Mouse (Mus musculus) midbrain, embryonic 13.5 days (tissue): ENCODE measurements around the gene Wdr73. TPM values are rescaled to one million over a fixed set of nuclear protein-coding genes. Genes with fewer than 3 reads are reported as not detected.
A peak's percentile ranks its signal among the peaks of the same experiment; 100 is the strongest.

ENCODE experiments used
- ATAC-seq: fragments of 200-750 bp; cut with Nextera tagmentation; 2 replicates; pipeline ENCODE4 v1.8.0; 2017; ENCODE audit warnings: mild to moderate bottlenecking, moderate TSS enrichment, moderate library complexity
- H3K27ac ChIP-seq: fragments of 300-500 bp; sonication (generic); 2 replicates; pipeline ENCODE4 v1.5.1; 2015; ENCODE audit warnings: inconsistent platforms, mild to moderate bottlenecking, moderate library complexity
- H3K27me3 ChIP-seq: fragments of 300-500 bp; sonication (generic); 2 replicates; pipeline ENCODE4 v1.6.1; 2015; ENCODE audit warnings: mild to moderate bottlenecking, inconsistent platforms
- H3K36me3 ChIP-seq: fragments of 300-500 bp; sonication (generic); 2 replicates; pipeline ENCODE4 v1.6.1; 2015; ENCODE audit warnings: mild to moderate bottlenecking, inconsistent platforms
- H3K4me1 ChIP-seq: fragments of 300-500 bp; sonication (generic); replicated peaks from 2 replicates; pipeline ENCODE4 v1.6.1; 2015; ENCODE audit warnings: inconsistent platforms
- H3K4me2 ChIP-seq: fragments of 300-500 bp; sonication (generic); replicated peaks from 2 replicates; pipeline ENCODE4 v1.6.1; 2015; ENCODE audit warnings: moderate library complexity, mild to moderate bottlenecking, inconsistent platforms
- H3K4me3 ChIP-seq: fragments of 300-500 bp; sonication (generic); replicated peaks from 2 replicates; pipeline ENCODE4 v1.5.1; 2015; ENCODE audit warnings: mild to moderate bottlenecking, inconsistent platforms
- H3K9ac ChIP-seq: fragments of 300-500 bp; sonication (generic); replicated peaks from 2 replicates; pipeline ENCODE4 v1.6.1; 2015; ENCODE audit warnings: mild to moderate bottlenecking, inconsistent platforms
- H3K9me3 ChIP-seq: fragments of 300-500 bp; sonication (generic); 2 replicates; pipeline ENCODE4 v1.6.1; 2016; ENCODE audit warnings: mild to moderate bottlenecking, inconsistent platforms
- WGBS: fragments of 180-500 bp; shearing (Covaris S2); methylation state at CpG from one replicate; pipeline ENCODE4 v1.1.7; 2015; 5-methylcytosine and 5-hydroxymethylcytosine counted together
- polyA plus RNA-seq: library from polyadenylated mRNA; unstranded; fragments of >200 nt; fragmentation: Nextera tagmentation; extraction: Ambion mirVana; gene quantifications from 2 replicates; pipeline ENCODE4 v1.2.1, GENCODE M21; 2015

Wdr73 gene
- polyA plus RNA-seq, 1 experiment from 2014 or later, result 44.3 TPM

DNA sequence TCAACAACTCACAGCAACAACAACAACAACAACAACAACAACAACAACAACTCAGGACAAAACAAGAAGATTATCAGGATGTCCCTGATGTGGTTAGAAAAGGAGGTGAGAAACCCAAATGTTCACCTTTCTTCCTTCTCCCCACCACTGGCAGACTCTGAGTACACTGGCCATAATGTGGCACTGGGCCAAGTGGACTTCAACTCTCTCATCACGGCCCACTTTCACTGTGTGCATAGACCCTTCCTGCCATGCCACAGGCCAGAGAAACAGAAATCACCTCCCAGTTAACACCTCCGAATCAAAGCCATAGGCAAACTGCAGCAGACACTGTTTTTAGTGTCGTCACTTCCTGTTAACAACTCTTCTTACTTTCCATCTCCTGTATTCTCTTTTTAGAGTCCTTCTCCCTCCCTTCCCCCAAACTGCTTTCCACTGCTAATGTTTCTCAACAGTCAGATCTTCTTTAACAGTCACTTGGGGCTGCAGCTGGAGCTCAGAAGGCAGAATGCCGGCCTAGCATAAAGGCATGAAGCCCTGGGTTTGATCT is 16.9 kb upstream of the Wdr73 start:
- Histone ChIP-seq H3K27ac (no peak overlapping the region), H3K9ac (no peak overlapping the region), H3K9me3 (no peaks in the 10 kb centered on the region), H3K4me1 (no peaks in the 10 kb centered on the region), H3K4me2 (no peak overlapping the region), H3K4me3 (no peak overlapping the region), H3K36me3 (peaks cover 87% of the 10 kb centered on the region), H3K27me3 (no peaks in the 10 kb centered on the region)
- no peak for ATAC-seq
- 88% methylated on average over 4 of the region's 4 CpGs for WGBS

DNA sequence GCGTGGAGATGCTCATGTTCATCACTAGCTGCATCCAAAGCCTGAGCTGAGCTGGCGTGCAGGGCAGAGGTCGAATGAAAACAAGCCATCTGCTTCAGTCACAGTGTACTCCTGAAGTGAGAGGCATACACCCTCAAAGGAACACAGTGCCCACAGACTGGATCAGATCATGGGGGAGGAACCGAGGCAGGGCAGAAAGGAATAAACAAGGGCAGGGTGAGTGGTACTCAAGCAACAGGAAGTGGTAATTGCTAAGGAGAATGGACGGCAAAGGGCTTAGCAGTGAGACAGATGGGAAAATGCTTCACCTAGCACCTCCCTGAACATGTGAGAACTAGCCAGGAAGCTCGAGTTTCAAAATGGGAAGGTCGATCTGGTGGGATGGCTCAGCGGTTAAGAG is 11.4 kb upstream of the Wdr73 start:
- no peak for ATAC-seq
- Histone ChIP-seq H3K9ac (no peak overlapping the region), H3K4me1 (no peaks in the 10 kb centered on the region), H3K9me3 (no peaks in the 10 kb centered on the region), H3K27ac (no peak overlapping the region), H3K36me3 (peaks cover 84% of the 10 kb centered on the region), H3K27me3 (no peaks in the 10 kb centered on the region), H3K4me2 (no peak overlapping the region), H3K4me3 (no peak overlapping the region)
- 92% methylated on average over 8 of the region's 8 CpGs for WGBS

DNA sequence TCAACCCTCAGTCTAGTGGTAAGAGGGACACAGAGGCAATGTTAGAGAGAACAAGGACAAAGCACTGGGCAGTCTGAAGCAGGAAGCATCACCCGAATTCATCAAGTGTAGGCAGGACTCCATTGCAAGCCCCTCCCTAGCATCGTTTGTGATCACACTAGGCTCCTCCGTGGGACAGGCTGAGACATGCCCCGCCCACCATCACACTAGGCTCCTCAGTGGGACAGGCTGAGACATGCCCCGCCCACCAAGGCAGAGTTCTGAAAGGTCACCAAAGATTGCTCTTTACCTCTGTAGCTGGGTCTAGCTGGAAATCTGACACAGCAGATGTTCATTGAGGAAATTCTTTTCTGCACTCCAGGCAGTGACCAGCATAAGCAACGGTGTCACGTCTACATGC is 10.0 kb upstream of the Wdr73 start:
- no peak overlapping the region for H3K4me3 ChIP-seq
- peaks cover 84% of the 10 kb centered on the region for H3K36me3 ChIP-seq
- no peaks in the 10 kb centered on the region for H3K4me1 ChIP-seq
- H3K4me2 ChIP-seq, result no peak overlapping the region
- WGBS, result 82% methylated on average over 7 of the region's 7 CpGs
- H3K9me3 ChIP-seq, result no peaks in the 10 kb centered on the region
- H3K9ac ChIP-seq, result no peak overlapping the region
- no peaks in the 10 kb centered on the region for H3K27me3 ChIP-seq
- H3K27ac ChIP-seq, result no peak overlapping the region
- no peak for ATAC-seq

DNA sequence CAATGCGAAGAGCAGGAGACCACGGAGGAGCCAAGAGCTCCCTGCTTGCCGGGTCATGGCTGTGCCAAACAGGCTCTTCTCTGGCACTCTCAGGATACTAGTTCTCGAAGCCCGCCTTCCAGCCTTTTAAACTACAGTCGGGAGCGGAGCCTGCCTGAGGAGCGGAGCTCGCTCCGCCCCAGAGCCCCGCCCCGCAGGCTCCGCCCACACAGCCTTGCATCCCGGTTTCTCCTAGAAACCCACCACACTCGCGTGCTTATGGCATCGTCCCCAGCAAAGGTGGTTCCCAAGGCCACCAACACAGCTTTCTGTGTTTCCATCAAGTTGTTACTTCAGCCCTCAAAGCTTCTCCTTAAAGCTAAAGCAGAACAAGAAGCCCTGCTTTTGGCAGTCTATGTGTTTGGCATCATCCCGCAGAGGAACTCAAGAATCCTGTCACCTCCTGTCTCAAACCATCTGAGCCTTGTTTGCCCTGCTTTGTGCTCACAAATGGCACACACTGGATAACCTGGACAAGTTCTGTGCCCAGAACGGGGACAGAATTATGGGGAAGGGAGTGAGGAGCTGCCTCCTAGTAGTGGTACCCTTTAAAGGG is 3.9 kb upstream of the Wdr73 start, which contains the start of gene Nmb:
Nmb (minus strand) TSS at position 156 of the 595 bp plus-strand sequence.
- no peak within 1 kb of the TSS for H3K27ac ChIP-seq
- WGBS, result 4% methylated on average over 19 of the region's 19 CpGs
- H3K27me3 ChIP-seq, result no peaks in the 10 kb centered on the region
- H3K4me2 ChIP-seq, result peak within 1 kb of the TSS; percentile 90
- ATAC-seq, result peak; percentile 46
- H3K9ac ChIP-seq, result peak within 1 kb of the TSS; percentile 68
- H3K4me1 ChIP-seq, result peaks cover 30% of the 10 kb centered on the region
- H3K4me3 ChIP-seq, result peak within 1 kb of the TSS; percentile 47
- H3K36me3 ChIP-seq, result peaks cover 35% of the 10 kb centered on the region
- no peaks in the 10 kb centered on the region for H3K9me3 ChIP-seq

DNA sequence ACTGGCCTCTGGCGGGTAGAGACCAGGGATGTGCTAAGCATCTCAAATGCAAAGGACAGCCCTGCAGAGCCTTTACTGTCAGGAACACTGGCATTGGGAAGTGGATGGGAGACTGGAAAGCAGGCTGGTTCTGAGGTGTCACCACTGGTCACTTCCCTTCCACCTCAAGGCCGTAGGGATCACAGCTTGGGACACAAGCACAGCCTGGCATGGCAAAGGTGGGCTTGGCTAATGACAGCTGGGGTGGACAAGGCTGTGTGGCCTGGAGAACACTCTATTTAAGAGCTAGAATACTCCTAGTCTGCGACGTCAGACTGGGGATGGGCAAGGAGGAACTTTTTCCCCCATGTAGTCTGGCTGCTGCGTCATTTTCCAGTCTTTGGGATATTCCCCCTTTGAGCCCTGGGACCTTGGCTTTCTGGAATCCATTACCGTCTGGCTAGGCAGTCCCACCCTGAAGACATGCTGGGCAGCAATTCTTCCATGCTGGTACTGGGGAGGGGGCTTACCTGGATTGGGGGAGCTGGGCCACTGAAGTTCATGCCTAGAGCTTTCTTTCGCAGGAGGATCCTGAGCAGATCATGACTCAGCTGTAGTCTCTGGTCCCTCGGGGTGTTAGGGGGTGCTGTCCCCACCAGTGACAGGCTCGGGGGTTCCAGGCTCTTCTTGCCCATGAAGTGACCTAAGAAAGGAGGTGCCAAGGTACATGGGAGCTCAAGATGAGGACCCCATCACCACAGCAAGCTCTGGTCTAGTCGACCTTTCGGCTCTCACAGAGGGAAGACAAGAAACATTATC is 2.8 kb upstream of the Wdr73 start:
- H3K4me2 ChIP-seq, result peak overlapping the region; percentile 90
- no peaks in the 10 kb centered on the region for H3K27me3 ChIP-seq
- H3K4me3 ChIP-seq, result no peak overlapping the region
- H3K27ac ChIP-seq, result no peak overlapping the region
- peaks cover 36% of the 10 kb centered on the region for H3K4me1 ChIP-seq
- H3K9me3 ChIP-seq, result no peaks in the 10 kb centered on the region
- no peak overlapping the region for H3K9ac ChIP-seq
- peaks cover 27% of the 10 kb centered on the region for H3K36me3 ChIP-seq
- 92% methylated on average over 11 of the region's 11 CpGs for WGBS
- ATAC-seq, result no peak

DNA sequence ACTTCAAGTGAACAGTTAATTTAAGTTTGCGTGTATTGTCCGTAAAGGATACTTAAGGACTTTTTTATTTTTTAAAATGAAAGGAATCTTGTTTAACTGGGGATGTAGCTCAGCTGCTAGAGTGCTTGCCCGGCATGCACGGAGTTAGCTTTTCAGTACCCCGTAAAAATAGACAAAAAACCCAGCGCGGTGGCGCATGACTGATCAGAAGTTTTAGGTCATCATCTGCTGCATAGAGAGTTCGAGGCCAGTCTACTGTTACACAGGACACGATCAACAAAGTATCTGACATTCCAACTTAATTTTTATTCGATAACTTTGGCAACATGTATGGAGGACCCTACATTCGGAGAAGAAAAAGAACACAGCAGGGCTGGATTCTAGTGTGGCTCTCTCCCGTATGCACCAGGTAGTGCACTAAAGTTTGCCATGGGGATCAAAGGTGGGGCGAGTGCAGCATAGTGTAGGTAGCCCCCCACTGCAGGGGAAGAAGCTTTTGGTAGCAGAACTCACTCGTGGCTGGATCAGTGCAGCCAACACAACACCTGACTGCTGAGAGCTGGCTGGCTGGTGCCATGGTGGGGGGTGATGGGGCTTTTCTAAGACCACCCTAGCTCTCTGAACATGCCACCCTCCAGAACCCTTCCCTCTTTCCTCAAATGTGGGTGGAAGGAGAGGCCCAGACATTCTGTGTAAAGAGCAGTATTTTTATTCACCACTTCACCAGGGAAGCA is 639 bp upstream of the Wdr73 start:
- Histone ChIP-seq H3K4me3 (peak overlapping the region; percentile 60), H3K27me3 (no peaks in the 10 kb centered on the region), H3K9ac (peak overlapping the region; percentile 66), H3K27ac (peak overlapping the region; percentile 70), H3K36me3 (peaks cover 30% of the 10 kb centered on the region), H3K4me1 (peaks cover 36% of the 10 kb centered on the region), H3K9me3 (no peaks in the 10 kb centered on the region), H3K4me2 (peak overlapping the region; percentile 88)
- peak; percentile 26 for ATAC-seq
- WGBS, result 29% methylated on average over 15 of the region's 15 CpGs

DNA sequence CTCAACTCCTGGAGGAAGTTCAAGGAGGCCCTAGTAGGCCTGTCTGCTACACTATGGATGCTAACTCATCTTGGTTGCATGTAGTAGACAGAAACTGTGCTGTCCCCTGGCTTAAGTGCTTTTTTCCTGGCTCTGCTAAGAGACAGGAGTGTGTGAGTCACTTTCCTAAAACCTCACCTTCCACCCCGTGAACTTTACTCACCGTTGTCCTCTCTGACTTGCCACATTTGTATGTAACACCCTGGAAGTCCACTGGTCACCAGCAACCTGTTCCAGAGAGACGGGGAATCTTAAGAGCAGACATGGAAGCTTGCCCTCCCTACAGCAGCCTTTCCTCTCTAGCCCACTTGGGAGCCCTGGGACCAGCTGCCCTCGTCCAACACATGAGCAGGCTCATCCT is 3.3 kb downstream of the Wdr73 start:
- no peak for ATAC-seq
- Histone ChIP-seq H3K27me3 (no peaks in the 10 kb centered on the region), H3K4me2 (no peak overlapping the region), H3K36me3 (peaks cover 52% of the 10 kb centered on the region), H3K9me3 (no peaks in the 10 kb centered on the region), H3K4me3 (no peak overlapping the region), H3K4me1 (peaks cover 23% of the 10 kb centered on the region), H3K9ac (no peak overlapping the region), H3K27ac (no peak overlapping the region)
- 88% methylated on average over 4 of the region's 4 CpGs for WGBS

DNA sequence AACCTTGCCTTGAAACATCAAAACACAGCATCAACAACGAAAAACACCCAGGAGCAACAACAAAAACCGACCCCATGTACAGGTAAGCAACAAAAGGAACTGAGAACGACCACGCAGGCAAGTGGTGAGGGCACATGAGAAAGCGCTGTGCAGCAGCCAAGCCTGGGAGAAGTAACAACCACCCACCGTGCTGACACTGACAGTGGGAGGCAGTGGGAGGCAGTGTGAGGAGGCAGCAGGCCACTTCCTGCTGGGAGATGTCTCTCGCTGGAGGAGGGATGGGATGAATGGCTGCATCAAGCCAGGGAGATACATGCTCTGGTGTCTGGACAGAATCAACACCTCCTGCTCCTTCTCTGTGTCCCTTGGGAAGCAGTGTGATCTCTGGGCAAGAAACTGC is 3.9 kb downstream of the Wdr73 start:
- no peak for ATAC-seq
- Histone ChIP-seq H3K4me2 (no peak overlapping the region), H3K27ac (no peak overlapping the region), H3K4me1 (peaks cover 21% of the 10 kb centered on the region), H3K4me3 (no peak overlapping the region), H3K9ac (no peak overlapping the region; the same call in 1 of the 2 replicates), H3K9me3 (no peaks in the 10 kb centered on the region), H3K36me3 (peaks cover 58% of the 10 kb centered on the region), H3K27me3 (no peaks in the 10 kb centered on the region)
- WGBS, result 91% methylated on average over 7 of the region's 7 CpGs

DNA sequence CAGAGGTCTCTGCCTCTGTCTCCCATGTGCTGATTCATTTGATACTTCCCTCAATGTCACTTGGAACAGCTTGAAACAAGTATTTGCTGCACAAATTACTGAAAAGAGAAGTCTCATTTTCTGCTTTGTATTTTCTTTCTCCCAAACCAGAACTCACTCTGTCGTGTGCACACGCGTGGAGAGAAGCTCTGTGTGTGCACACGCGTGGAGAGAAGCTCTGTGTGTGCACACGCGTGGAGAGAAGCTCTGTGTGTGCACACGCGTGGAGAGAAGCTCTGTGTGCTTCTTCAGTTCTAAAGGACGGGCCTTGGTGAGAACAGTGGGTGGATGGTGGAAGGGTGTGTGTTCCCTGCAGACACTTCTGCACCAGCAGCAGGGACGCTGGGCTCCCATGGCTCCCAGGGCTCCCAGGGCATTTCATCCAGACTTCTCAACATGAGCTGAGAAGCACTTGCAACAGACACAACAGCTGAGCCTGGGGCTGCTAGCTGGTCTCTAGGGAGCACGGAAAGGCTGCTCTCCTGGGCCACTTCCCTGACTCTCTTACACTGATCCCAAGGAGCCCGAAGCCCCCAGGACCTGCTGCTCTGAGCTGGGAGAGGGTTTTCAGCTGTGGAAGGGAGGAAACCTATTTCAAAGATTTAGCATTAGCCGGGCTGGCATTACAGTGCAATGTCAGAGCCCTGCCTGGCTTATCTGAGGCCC is 6.1 kb downstream of the Wdr73 start:
- Histone ChIP-seq H3K27ac (no peak overlapping the region), H3K9me3 (no peaks in the 10 kb centered on the region), H3K4me2 (no peak overlapping the region), H3K4me1 (peaks cover 6% of the 10 kb centered on the region), H3K4me3 (no peak overlapping the region), H3K36me3 (peaks cover 75% of the 10 kb centered on the region), H3K9ac (no peak overlapping the region), H3K27me3 (no peaks in the 10 kb centered on the region)
- no peak for ATAC-seq
- WGBS, result 95% methylated on average over 14 of the region's 14 CpGs

DNA sequence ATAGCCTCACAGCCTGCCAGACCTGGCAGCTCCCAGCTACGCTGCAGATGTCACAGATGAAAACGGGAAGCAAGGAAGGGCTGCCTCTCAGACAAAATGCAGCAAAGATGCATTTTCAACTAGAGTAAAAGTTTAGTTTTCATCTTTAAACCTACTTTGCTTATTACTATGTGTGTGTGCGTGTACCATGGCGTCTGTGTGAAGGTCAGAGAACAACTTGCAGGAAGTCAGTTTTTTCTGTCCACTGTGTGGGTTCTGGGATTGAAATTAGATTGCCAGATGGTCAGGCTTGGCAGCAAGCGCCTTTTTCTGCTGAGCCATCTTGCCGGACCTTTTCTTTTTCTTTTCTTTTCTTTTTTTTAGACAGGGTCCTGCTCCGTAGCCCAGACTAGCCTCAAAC is 6.9 kb downstream of the Wdr73 start:
- H3K36me3 ChIP-seq, result peaks cover 78% of the 10 kb centered on the region
- H3K4me3 ChIP-seq, result no peak overlapping the region
- no peak for ATAC-seq
- no peak overlapping the region for H3K27ac ChIP-seq
- 87% methylated on average over 7 of the region's 7 CpGs for WGBS
- H3K4me2 ChIP-seq, result no peak overlapping the region
- no peaks in the 10 kb centered on the region for H3K9me3 ChIP-seq
- no peaks in the 10 kb centered on the region for H3K27me3 ChIP-seq
- no peak overlapping the region for H3K9ac ChIP-seq
- peaks cover 7% of the 10 kb centered on the region for H3K4me1 ChIP-seq

DNA sequence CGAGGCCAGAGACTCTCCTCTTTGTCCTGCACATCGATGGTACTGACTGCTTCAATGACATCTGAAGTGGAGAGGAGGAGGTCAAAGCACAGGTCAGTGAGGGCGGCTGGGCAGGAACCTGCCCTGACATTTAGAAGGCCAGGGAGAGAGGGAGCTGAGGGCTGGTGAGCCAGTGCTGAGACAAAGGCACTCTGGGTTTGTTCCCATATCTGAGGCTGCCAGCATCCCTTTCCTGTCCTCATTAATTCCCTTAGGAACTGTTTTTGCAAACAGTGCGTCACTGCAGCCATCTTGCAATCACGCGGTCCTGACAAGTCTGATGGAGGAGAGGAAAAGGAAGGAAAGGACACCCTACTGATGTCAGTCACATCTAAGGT is 7.3 kb downstream of the Wdr73 start:
- Histone ChIP-seq H3K27me3 (no peaks in the 10 kb centered on the region), H3K27ac (no peak overlapping the region), H3K9ac (no peak overlapping the region), H3K4me3 (no peak overlapping the region), H3K9me3 (no peaks in the 10 kb centered on the region), H3K4me2 (no peak overlapping the region), H3K36me3 (peaks cover 78% of the 10 kb centered on the region), H3K4me1 (peaks cover 11% of the 10 kb centered on the region)
- WGBS, result 85% methylated on average over 6 of the region's 6 CpGs
- no peak for ATAC-seq
